23 mouse cellular contexts compared by ENCODE assay signal in genomic region chr15:95743856-95744255, GRCm38 (mm10).
"Had no signal": no experiment of that assay in that cellular context is flagged by ENCODE, and none has a peak within 500 bp of the region (broad histone marks: within the 10 kb centered on the region; RNA-seq: fewer than 3 reads in every experiment).

No protein-coding gene starts in this region.

- DNase-seq: layer of hippocampus, adult 9-11 months; lung, adult 2 months; lung, postnatal 14 days; lung, postnatal 4 days; retina, postnatal 1 day; right cerebral cortex, postnatal 25 days; spleen, adult 18-20 months; thymus, adult 2 months; thymus, postnatal 14 days; thymus, postnatal 4 days had no signal

- H3K36me3 ChIP-seq: limb, embryonic 10.5 days; limb, embryonic 13.5 days; liver, embryonic 15.5 days; midbrain, embryonic 13.5 days; neural tube, embryonic 13.5 days; stomach, embryonic 15.5 days had no signal

- H3K4me3 ChIP-seq: layer of hippocampus, adult 2 months; limb, embryonic 10.5 days; limb, embryonic 13.5 days; liver, embryonic 15.5 days; midbrain, embryonic 13.5 days; myocyte; neural tube, embryonic 13.5 days; stomach, embryonic 15.5 days had no signal

- H3K4me1 ChIP-seq: liver, embryonic 15.5 days; neural tube, embryonic 13.5 days; stomach, embryonic 15.5 days had no signal

- ATAC-seq: hindbrain, postnatal 0 days; inflammation-experienced regulatory T-cells, adult 6 months; intestine, embryonic 16.5 days; midbrain, embryonic 13.5 days; midbrain, embryonic 16.5 days had no signal

- H3K9ac ChIP-seq: limb, embryonic 13.5 days; liver, embryonic 15.5 days; midbrain, embryonic 13.5 days; neural tube, embryonic 13.5 days; stomach, embryonic 15.5 days had no signal

- H3K4me2 ChIP-seq: limb, embryonic 13.5 days; liver, embryonic 11.5 days; liver, embryonic 15.5 days; midbrain, embryonic 13.5 days; neural tube, embryonic 13.5 days; stomach, embryonic 15.5 days had no signal

- H3K27me3 ChIP-seq: limb, embryonic 13.5 days; liver, embryonic 15.5 days; midbrain, embryonic 13.5 days; neural tube, embryonic 13.5 days; stomach, embryonic 15.5 days had no signal

- H3K27ac ChIP-seq: hindbrain, postnatal 0 days; layer of hippocampus, adult 2 months; limb, embryonic 10.5 days; limb, embryonic 13.5 days; liver, embryonic 15.5 days; midbrain, embryonic 13.5 days; neural tube, embryonic 13.5 days; stomach, embryonic 15.5 days had no signal

- H3K9me3 ChIP-seq: limb, embryonic 10.5 days; limb, embryonic 13.5 days; liver, embryonic 15.5 days; midbrain, embryonic 13.5 days; neural tube, embryonic 13.5 days; stomach, embryonic 15.5 days had no signal
